Mouse (Mus musculus) natural killer cell, adult 2 months (primary cell): Measurements from ENCODE around the gene Stc2.

ENCODE experiments used
- DNase-seq, 2 experiments: peaks; one replicate each; pipeline ENCODE4 v3.0.0; 2022; ENCODE audit warnings: low spot score in 2 of 2

Stc2 gene

DNA sequence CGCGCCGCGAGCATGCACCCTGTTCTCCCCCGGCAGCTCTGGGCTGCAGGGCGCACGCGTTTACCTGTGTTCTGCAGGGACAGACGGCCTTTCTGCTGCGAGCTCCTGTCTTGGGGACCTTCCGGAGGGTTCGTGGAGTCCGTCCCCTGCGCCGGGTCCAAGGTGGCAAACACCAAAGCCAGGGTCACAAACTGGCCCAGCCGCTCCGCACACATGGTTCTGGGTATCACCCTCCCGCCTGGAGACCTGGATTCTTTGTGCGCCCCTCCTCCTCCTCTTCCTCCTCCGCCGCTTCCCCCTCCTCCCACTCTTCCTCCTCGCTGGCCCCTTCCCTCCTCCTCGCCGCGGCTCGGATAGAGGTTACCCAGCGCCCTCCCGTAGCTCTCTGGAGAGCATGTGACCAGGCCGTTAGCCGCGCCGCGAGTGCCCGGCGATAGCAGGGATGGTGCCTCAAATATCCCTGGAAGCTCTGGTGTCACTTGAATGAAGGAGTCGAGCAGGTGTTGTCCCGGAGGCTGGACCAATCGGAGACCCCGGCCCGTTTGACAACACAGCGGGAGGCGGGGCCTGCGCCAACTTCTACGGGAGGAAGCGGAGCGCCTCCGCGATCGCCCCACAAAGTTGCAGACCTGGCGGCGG is at the start of gene Stc2:
TSS of gene Stc2 (minus strand) at position 427 of the 639 bp plus-strand sequence.
- no peak for DNase-seq

GRCm38 (mm10) chr11:31417071-31417470 is 47.2 kb upstream of the Stc2 start:
- no peak for DNase-seq

GRCm38 (mm10) chr11:31412376-31412775 is 42.5 kb upstream of the Stc2 start:
- DNase-seq: no peak

GRCm38 (mm10) chr11:31406736-31407135 is 36.9 kb upstream of the Stc2 start:
- no peak for DNase-seq

GRCm38 (mm10) chr11:31403080-31403479 is 33.2 kb upstream of the Stc2 start:
- no peak for DNase-seq

GRCm38 (mm10) chr11:31398604-31399003 is 28.7 kb upstream of the Stc2 start:
- DNase-seq: no peak

DNA sequence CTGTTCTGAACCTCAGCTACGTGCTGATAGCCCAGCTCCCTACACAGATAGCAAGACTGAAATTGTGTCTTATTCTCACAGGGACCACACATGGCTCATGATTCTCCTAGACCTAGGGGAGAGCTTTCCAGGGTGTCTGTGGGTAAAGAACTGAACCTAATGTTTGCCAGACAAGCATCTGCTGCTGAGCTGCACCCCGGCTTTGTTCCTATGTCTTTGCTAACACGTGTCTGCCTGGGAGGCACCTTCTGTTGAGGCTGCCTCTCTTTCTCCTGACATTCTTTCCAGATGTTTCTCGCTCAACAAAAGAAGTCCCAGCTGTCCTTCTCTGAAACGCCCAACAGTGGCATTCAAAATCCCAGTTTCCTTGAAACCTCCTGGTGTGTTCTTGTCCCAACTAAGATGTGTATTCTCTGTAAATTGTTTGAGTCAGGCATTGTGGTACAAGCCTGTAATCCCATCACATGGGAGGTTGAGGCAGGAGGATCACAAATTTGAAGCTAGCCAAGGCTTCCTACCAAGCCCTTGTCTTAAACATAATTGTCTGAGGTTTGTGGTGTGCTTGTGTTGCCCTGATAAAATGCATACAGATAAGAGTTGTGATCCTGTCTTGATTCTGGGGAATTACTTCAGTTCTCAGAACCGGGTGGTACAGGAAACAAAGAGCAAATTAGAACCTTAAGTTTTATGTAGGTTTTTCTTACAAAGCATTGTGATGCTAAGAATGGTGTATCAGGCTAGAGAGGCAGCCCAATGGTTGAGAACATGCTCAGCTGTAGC is 27.0 kb upstream of the Stc2 start:
- no peak for DNase-seq

GRCm38 (mm10) chr11:31394026-31394425 is 24.2 kb upstream of the Stc2 start:
- DNase-seq: no peak

DNA sequence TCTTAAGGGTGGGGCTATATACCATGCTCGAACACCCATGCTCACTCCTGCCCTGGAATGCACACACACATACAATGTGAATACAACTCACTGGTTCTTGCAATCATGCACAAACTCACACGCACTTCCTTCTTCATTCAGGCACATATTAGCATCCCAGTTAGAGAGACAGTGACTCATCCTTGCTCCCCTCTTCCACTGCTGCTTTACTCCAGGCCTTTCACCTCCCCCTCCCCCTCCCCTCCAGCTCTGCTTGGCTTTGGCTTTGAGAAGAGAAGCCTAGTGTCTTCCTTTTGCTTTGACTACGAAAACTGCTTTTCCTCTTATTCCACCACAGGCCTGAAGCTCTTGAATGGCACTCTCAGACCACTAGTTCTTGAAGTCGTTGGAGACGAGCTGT is 22.5 kb upstream of the Stc2 start:
- DNase-seq: no peak

DNA sequence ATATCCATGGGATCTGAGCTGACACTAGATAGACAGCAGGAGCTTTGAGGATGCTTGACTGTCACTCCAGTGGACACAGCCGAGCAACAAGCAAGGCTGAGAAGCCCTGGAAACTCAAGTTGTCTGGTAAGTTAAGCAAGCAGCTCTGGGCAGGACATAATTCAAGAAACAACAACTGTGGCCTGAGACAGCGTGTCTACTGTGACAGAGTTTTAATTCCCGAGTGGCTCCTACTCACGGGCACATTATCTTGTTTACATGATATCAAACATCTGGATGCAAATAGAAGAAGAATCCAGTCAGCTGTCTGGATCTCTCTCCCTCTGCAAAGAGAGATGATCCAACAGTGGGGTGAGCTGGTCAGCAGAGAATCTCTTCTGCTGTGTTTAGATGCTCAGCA is 19.0 kb upstream of the Stc2 start:
- no peak for DNase-seq

DNA sequence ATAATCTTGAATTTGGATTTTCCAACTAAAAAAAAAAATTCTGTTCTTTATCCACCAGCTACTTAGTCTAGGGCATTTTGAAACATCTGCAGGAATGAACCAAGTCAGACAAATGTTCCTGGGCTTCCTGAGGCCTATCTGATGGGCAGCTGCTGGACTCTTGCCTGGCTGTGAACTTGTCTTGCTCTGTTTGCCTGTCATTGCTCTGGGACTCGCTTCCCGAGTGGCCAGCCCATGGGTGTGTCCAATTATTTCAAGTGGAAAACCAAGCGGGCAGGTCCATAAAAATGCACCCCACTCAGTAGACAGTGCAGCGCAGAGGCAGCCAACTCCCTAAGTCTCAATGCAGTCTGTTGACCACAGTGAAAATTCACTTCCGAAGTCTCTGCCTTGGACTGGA is 17.7 kb upstream of the Stc2 start:
- DNase-seq: no peak

- DNase-seq: no peak
Measured at GRCm38 (mm10) chr11:31386571-31386970, 16.7 kb upstream of the Stc2 start.

DNA sequence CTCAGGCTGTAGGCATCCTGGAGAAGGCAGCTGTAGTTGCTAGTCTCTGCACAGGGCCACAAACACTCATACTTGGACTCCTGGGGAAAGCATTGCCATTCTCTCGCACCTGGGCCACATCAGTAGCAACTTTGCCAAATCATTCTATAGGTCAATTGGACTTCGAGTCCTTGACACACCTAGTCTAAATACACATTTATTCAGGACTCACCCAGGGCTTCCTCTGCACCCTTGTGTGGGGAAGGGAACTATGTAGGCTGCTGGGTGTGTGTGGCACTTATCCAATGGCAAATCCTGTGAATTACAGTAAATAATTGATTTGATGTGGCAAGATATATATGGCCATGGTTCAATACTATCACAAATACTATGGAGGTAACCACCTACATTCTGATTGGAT is 14.1 kb upstream of the Stc2 start:
- DNase-seq: no peak

DNA sequence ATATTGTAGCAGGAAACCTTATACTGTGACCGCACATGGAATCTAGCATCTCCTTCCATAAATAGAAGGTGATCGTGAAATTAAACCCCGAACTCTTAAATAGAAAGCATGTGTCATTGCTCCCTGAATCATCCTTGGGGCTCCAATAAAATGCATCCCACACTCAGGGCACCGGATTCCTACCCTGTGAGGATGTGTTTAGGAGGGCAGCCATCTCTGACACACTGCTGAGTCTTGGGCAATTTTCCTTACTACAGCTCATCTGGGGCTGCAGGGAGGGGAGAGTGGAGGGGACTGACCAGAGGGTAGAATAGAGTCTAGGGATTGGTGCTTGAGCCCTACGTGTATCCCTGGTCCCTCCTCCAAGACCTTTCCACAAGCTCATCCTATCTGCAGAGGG is 12.3 kb upstream of the Stc2 start:
- no peak for DNase-seq

- DNase-seq: peak in 1 of 2 experiments; percentile 12
Measured at GRCm38 (mm10) chr11:31373438-31373837, 3.6 kb upstream of the Stc2 start.

- no peak for DNase-seq
Measured at GRCm38 (mm10) chr11:31372206-31372605, 2.3 kb upstream of the Stc2 start.

DNA sequence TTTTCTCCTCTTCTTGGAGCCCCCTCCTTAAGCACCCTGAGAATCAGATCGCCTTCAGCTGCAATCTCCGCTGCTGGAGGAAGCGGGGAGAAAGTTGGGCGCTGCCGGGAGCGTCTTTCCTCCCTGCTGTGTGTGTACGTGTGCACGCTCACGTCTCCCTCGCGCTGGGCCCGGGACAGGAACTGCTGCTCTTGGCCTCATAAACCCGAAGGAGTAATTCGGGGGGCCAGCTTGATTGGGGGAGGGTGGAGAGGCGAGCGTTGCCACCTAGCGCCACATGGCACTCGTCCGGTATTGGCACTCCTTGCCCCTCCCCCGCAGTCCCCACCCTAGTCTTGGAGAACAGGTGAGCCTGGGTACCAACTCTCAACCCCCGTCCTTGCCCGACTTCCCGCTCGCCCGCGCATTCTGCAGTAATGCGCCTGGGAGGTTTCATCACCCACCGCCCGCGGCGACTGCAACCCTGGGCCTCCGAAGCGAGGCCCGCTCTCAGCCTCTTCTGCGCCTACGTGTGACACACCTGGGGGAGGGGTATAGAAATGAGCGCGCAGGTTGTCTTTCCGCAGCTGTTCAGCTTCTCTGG is 1.5 kb upstream of the Stc2 start:
- no peak for DNase-seq

- no peak for DNase-seq
Measured at GRCm38 (mm10) chr11:31370436-31371230, 759 bp upstream of the Stc2 start.

DNA sequence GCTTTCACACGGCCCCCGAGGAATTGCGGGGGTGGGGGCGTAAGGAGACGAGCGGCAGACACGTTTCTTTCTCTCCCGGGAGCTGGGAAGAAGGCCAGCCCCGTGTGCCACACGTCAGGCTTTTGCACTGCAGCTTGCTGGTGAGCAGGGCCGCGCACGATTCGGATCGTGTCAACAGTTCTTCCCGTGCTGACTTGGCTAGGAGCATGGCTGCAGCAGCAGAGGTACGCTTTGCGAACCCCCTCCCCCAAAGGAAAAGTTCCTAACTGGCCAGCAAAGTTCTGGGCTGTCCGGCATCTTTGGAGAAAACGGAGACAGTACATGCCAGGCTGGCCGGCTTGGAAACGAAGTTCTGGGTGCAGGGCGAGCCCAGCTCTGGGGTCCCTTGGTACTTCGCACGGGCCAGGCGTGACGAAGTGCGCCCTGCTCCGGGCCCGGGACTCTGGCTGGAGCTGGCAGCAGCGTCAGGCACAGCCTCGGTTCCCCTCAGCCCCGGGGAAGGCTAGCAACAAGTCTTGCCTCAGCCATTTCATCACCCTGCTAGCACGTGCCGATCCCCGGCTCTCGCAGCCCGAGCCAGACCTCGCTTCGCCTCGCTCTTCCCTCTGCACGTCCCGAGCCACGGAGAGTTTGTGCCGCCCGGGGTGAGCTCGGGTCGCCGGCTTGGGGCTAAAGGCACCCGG is 768 bp downstream of the Stc2 start:
- DNase-seq: no peak

GRCm38 (mm10) chr11:31368252-31368964 is 1.5 kb downstream of the Stc2 start:
- DNase-seq: no peak

DNA sequence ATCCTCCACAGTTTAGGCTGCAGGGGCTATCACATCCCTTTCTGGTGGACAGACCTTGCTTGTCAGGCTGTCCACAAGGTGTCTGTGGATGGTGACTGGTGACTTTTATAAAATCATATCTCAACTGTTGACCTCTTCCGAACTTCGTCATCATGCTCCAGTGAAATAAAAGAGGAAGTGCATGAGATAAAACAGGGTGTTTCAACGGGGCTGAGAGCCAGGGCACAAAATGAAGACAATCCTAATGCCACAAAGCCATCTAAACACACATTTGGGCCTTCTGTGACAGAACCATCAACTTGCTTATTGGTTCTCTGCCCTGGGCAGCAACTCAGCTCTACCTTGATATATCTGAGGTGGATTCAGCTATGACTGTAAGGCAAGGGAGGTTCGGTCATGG is 3.0 kb downstream of the Stc2 start:
- no peak for DNase-seq
